Mouse (Mus musculus) lung, adult 2 months (tissue): ENCODE measurements around the gene Lrig3.

Source experiments
- CTCF ChIP-seq: fragments of 200-500 bp; IDR thresholded peaks from 2 replicates; pipeline ENCODE4 v1.5.1; 2011; ENCODE audit warnings: mild to moderate bottlenecking, low read length, control low read depth; ENCODE audit not compliant: insufficient read depth
- POLR2A ChIP-seq: fragments of 200-500 bp; IDR thresholded peaks from 2 replicates; pipeline ENCODE4 v1.6.1; 2011; ENCODE audit warnings: low read depth, mild to moderate bottlenecking, control low read depth, low read length, borderline replicate concordance; ENCODE audit errors: extremely low read depth

DNA sequence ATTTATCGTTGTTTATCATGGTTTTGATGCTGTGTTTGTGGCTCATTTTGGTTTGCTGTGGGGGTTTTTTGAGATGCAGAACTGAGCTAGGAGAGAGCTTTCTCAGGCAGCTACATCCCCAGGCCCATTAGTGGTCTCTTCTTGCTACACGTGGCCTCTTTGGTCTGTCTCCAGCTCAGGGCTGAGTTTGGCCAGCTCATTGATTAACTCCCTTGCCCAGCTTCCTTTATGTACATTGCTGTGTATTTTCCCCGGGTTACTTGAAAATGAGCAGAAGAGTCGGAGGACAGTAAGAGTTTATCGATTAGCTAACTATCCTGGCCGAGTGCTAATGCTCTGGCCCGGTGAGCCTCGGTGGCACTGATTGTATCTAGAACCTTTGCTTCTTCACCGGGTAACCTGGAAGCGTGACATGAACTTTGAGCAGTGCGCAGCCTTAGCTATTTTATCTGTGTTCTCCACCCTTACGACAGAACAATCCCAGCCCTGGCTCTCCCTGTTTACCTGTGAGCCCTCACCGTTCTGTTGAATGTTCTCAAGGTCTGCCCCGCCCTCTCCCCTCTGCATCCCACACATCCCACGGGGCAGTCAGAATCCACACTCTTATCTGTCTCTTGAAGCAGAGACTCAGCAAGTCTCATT, 53.5 kb downstream of the Lrig3 start:
- no peak for TF ChIP-seq POLR2A
- TF ChIP-seq CTCF = no peak
